Mouse (Mus musculus) induced T-regulatory cell, adult 2 months (primary cell): Measurements from ENCODE around the gene Lasp1.

Source experiments
- DNase-seq: peaks from one replicate; pipeline ENCODE4 v3.0.0-alpha.2; 2012; ENCODE audit warnings: low read depth

Gene Lasp1

DNA sequence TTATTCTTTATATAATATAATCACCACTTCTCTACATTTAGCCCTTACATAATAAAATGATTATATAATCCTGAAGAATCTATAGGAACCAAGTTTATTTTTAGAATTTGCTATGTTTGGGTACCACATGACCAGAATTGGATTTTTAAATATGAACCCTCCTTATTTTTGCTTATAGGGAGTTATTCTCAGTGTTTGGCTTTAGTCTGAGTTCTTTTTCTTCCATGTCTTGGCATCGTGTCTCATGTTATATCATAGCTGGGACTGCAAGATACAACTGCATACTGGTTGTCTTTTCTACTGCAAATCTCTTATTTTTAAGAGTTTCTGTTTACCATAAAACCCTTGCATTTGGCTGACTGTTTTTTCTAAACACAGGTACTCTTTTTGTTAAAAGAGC, 75.6 kb downstream of the Lasp1 start:
- no peak for DNase-seq

DNA sequence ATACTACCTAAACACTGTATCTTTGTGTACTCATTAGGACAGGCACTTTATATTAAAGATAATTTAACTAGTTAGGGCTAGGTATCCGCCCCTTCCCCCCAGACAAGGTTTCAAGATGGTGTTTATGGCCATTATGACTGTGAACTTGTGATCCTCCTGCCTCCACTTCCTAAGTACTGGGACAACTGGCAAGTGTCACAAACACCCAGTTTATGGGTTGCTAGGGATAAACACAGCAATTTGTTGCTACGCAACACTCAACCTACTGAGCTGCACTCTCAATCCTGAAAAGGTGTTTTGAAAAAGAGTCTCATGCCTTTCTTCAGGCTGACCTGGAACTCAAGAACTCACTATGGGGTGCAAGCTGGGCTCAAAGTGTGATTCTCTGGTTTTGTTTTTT, 78.5 kb downstream of the Lasp1 start:
- no peak for DNase-seq

DNA sequence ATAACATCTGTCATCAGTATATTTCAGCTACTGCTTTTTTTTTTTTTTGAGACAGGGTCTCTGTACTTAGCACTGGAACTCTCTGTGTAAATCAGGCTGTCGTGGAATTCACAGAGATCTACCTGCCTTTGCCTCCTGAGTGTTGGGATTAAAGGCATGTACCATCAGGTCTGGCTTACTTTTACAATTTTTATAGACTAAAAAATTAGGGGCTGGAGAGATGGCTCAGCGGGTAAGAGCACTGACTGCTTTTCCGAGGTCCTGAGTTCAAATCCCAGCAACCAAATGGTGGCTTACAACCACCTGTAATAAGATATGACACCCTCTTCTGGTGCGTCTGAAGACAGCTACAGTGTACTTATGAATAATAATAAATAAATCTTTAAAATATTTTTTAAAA, 81.6 kb downstream of the Lasp1 start:
- no peak for DNase-seq

DNA sequence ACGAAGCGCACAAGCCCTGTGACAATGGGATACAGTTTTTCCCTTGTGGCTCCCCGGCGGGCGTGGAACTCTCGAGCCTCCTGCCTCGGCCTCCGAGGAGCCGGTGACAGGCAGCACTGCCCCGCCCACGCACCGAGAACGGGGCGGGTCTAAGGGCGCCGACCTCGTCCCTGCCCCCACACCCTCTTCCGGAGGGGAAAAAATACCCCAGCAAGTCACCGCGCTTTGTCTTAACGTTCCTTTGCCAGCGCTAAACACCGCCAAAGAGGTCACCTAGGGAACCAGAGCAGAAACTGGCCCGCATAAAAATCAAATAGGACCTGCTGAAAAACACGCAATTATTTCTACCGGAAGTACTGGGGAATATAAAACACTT, 84.7 kb downstream of the Lasp1 start:
- DNase-seq: peak; percentile 95

DNA sequence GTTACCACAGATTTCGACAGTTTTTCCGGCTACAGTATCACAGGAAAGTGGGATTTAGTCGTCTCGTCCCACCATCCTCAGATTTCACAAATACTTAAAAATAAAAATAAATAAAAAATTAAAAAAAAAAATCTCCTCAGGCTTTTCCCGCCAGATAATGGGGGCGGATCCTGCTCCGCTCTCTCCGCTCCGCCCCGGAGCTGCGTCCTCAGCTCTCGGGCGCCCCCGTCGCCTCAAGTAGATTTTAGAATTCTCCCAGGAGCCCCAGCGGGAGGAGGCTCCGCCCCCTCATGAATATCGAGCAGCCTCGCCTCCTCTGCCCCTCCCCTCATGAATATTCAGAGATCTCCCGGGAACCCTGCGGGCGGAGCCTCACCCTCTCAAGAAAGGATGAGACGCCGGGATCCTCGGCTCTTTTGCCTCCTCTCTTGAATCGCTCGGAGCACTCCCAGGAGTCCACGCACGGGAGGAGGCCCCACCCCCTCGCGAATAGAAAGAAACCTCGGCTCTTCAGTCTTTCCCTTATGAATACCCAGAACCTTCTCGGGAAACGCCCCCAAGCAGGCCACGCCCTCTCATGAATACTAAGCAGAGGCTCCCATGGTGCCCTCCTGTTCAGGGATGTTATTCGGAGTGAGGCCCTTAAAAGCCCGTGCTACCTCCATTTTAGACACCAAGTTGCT, 85.3 kb downstream of the Lasp1 start, which contains the start of gene Fbxo47:
Gene Fbxo47 (minus strand): TSS at position 237 of the 683 bp plus-strand sequence.
- peak; percentile 99 for DNase-seq

DNA sequence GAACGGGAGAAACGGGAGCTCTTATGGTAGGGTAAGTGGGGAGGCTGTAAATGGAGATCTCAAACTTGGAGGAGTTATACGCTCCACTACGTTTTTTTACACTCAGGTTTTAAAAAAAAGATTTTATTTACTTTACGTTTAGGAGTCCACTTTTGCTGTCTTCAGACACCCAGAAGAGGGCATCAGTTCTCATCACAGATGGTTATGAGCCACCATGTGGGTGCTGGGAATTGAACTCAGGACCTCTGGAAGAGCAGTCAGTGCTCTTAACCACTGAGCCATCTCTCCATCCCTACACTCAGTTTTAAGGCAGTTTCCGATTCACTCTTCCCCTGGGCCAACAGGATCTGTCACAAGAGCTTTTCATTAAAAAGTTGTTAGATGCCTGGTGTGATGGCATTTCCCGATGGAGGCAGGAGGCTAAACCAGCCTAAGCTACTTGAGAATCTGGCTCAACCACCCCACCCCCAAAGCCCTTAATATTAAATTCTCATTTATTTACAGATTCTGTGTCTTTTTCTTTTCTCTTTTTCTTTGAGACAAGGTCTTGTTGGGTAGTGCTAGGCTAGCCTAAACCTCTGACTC, 85.9 kb downstream of the Lasp1 start:
- no peak for DNase-seq

DNA sequence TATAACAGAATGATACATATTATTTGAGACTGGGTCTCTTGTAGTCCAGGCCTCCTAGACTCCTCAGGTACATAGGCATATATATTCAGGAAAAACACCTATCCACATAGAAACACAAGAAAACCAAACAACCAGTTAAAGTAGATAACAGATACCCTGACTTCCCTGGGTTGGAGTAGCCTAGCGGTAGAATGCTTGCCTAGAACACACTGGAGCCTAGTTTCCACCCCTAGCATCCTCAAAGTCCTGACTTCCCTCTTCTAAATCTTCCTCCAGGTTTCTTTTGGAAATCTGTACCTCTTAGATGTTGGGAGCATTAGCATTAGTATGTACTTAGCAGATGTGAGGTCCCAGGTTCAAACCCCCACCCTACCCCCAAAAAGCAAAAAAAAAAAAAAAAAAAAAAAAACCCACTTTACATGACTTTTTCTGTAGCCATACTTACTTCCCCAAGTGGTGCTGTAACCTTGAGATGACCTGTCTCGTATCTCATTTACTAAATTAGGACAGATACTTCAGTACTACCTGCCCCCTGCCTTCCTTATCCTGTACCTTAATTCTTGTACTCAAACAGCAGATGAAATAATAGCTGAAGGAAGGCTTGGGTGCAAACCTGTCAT, 86.6 kb downstream of the Lasp1 start:
- peak; percentile 33 for DNase-seq
